Mouse (Mus musculus): Measurements from ENCODE around the gene Sec14l5. TPM values are rescaled to one million over a fixed set of nuclear protein-coding genes. Genes with fewer than 3 reads are reported as not detected.

Gene Sec14l5
- total and polyA plus RNA-seq, 3 experiments = 0.03 TPM; not detected in 2

DNA sequence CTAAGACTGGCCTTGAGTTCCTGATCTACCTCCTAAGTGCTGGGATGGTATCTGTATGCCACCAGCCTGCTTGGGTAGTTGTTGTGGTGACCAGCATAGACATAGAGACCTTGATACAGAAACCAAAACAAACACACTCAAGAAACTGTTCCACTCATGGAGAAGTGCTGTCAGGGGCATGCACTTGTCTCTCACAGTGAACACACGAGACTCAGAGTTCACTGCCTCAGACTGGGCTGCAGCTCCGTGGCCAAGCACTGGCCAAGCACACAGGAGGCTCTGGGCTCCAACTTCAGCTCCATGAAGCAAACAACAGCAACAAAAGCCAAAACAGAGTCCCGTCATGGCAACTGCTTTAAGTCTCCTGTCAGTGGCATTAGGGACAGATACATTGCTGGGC lies 8.1 kb downstream of the Sec14l5 start:
- Histone ChIP-seq H3K9ac (ENCODE audit: control insufficient read depth, low read depth, low read length, poor library complexity, severe bottlenecking) (no peak overlapping the region), H3K4me3 (ENCODE audit: control insufficient read depth in 1 of 2, insufficient read depth in 1 of 2, low read depth in 2 of 2, low read length in 2 of 2) (no peak overlapping the region), H3K79me2 (ENCODE audit: control insufficient read depth, insufficient read depth, low read length, poor library complexity) (no peaks in the 10 kb centered on the region), H3K36me3 (ENCODE audit: control insufficient read depth in 1 of 2, insufficient read depth in 2 of 2, low read length in 2 of 2) (no peaks in the 10 kb centered on the region), H3K27me3 (ENCODE audit: control insufficient read depth in 1 of 2, insufficient read depth in 2 of 2, low read length in 2 of 2) (peaks cover 0 to 17% of the 10 kb centered on the region in 2 experiments), H3K27ac (ENCODE audit: control insufficient read depth, low read depth, low read length) (no peak overlapping the region), H3K4me1 (ENCODE audit: control insufficient read depth in 1 of 2, insufficient read depth in 2 of 2, low read length in 2 of 2) (no peaks in the 10 kb centered on the region), H3K9me3 (replicated peaks; ENCODE audit: insufficient read depth, low read length) (no peaks in the 10 kb centered on the region)
- TF ChIP-seq EP300 (IDR thresholded peaks at IDR 0.05; ENCODE audit: low read depth in 1 of 2, low read length in 2 of 2) (no peak), MYC (IDR thresholded peaks at IDR 0.05; ENCODE audit: low read depth, low read length) (no peak), MEF2A (IDR thresholded peaks at IDR 0.05; ENCODE audit: extremely low read depth, insufficient replicate concordance, low read depth, low read length, poor library complexity, severe bottlenecking) (no peak), TBP (IDR thresholded peaks at IDR 0.05; ENCODE audit: low read depth, low read length) (no peak), NRF1 (IDR thresholded peaks at IDR 0.05; ENCODE audit: insufficient read depth, low read depth, low read length, poor library complexity, severe bottlenecking) (no peak), SIN3A (IDR thresholded peaks at IDR 0.05; ENCODE audit: low read length) (no peak), ZMIZ1 (IDR thresholded peaks at IDR 0.05; ENCODE audit: low read depth, low read length) (no peak), ZKSCAN1 (IDR thresholded peaks at IDR 0.05; ENCODE audit: low read depth, low read length) (no peak), USF2 (IDR thresholded peaks at IDR 0.05; ENCODE audit: borderline replicate concordance in 1 of 2, insufficient read depth in 1 of 2, low read depth in 1 of 2, low read length in 2 of 2) (no peak), RAD21 (IDR thresholded peaks at IDR 0.05; ENCODE audit: low read depth, low read length) (no peak), ELF1 (IDR thresholded peaks at IDR 0.05; ENCODE audit: low read depth, low read length) (no peak), POLR2A (IDR thresholded peaks at IDR 0.05; ENCODE audit: control insufficient read depth in 1 of 2, insufficient read depth in 1 of 2, low read depth in 1 of 2, low read length in 2 of 2, poor library complexity in 1 of 2) (no peak), ZNF384 (IDR thresholded peaks at IDR 0.05; ENCODE audit: low read depth, low read length) (no peak), ETS1 (IDR thresholded peaks at IDR 0.05; ENCODE audit: low read depth, low read length) (no peak), GABPA (IDR thresholded peaks at IDR 0.05; ENCODE audit: low read depth, low read length) (no peak)
- no peak for DNase-seq (ENCODE audit: low read depth, low spot score)

GRCm38 (mm10) chr16:5156495-5156894 lies 9.6 kb downstream of the Sec14l5 start:
- Histone ChIP-seq H3K4me1 (ENCODE audit: control insufficient read depth in 1 of 2, insufficient read depth in 2 of 2, low read length in 2 of 2) (no peaks in the 10 kb centered on the region), H3K4me3 (ENCODE audit: control insufficient read depth in 1 of 2, insufficient read depth in 1 of 2, low read depth in 2 of 2, low read length in 2 of 2) (no peak overlapping the region), H3K27ac (ENCODE audit: control insufficient read depth, low read depth, low read length) (no peak overlapping the region), H3K9ac (ENCODE audit: control insufficient read depth, low read depth, low read length, poor library complexity, severe bottlenecking) (no peak overlapping the region), H3K9me3 (replicated peaks; ENCODE audit: insufficient read depth, low read length) (no peaks in the 10 kb centered on the region), H3K36me3 (ENCODE audit: control insufficient read depth in 1 of 2, insufficient read depth in 2 of 2, low read length in 2 of 2) (no peaks in the 10 kb centered on the region), H3K79me2 (ENCODE audit: control insufficient read depth, insufficient read depth, low read length, poor library complexity) (no peaks in the 10 kb centered on the region), H3K27me3 (ENCODE audit: control insufficient read depth in 1 of 2, insufficient read depth in 2 of 2, low read length in 2 of 2) (peaks cover 0 to 14% of the 10 kb centered on the region in 2 experiments; a peak in 3 of 4 replicates)
- no peak for TF ChIP-seq TAL1 (IDR thresholded peaks at IDR 0.05; ENCODE audit: low read length)
- no peak for TF ChIP-seq POLR2AphosphoS2 (IDR thresholded peaks at IDR 0.05; ENCODE audit: low read length)
- no peak for TF ChIP-seq ELF1 (IDR thresholded peaks at IDR 0.05; ENCODE audit: low read depth, low read length)
- TF ChIP-seq ZMIZ1 (IDR thresholded peaks at IDR 0.05; ENCODE audit: low read depth, low read length) = no peak
- TF ChIP-seq UBTF (IDR thresholded peaks at IDR 0.05; ENCODE audit: borderline replicate concordance, insufficient read depth, low read depth, low read length) = no peak
- no peak for TF ChIP-seq ZNF384 (IDR thresholded peaks at IDR 0.05; ENCODE audit: low read depth, low read length)
- TF ChIP-seq USF1 (IDR thresholded peaks at IDR 0.05; ENCODE audit: low read depth, low read length) = no peak
- TF ChIP-seq KAT2A (conservative IDR thresholded peaks at IDR 0.05; ENCODE audit: low read depth, low read length) = no peak
- no peak for TF ChIP-seq CHD2 (IDR thresholded peaks at IDR 0.05; ENCODE audit: low read length)
- no peak for TF ChIP-seq MAZ (IDR thresholded peaks at IDR 0.05; ENCODE audit: low read depth, low read length)
- no peak for TF ChIP-seq MXI1 (IDR thresholded peaks at IDR 0.05; ENCODE audit: low read depth, low read length)
- TF ChIP-seq MAX (IDR thresholded peaks at IDR 0.05; ENCODE audit: low read length) = no peak
- TF ChIP-seq E2F4 (IDR thresholded peaks at IDR 0.05; ENCODE audit: borderline replicate concordance, low read depth, low read length) = no peak
- TF ChIP-seq EP300 (IDR thresholded peaks at IDR 0.05; ENCODE audit: low read depth in 1 of 2, low read length in 2 of 2) = no peak
- no peak for DNase-seq (ENCODE audit: low read depth, low spot score)
